Mouse (Mus musculus): ENCODE measurements around the gene Slc17a4.

DNA sequence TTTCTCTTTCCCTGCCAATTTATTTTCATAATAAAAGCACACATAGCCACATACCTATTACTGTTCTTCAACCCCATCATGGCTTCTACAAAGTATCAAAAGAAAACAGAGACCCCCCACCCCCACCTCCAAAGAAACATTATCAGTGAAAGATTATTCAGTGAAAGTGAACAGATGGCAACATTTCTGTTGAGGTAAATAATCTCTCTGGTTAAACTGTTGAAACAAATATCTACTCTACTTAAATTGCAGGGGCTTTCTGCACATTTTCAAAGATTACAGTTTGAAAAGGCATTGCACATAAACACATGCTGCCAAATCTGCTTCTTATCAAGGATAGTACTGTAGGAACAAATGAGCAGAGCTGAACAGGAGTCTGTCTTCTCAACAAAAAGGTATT, 53.0 kb downstream of the Slc17a4 start:
- TF ChIP-seq EP300 (IDR thresholded peaks at IDR 0.05; ENCODE audit: low read depth) (no peak), CTCF (IDR thresholded peaks at IDR 0.05; ENCODE audit: low read depth) (no peak)
